Mouse (Mus musculus): ENCODE results near the gene Atxn7l2.
A peak's percentile ranks its signal among the peaks of the same experiment; 100 is the strongest.
"Not testable (repeated sequence)": the region's sequence is repeated elsewhere in the genome, so short reads cannot be mapped to it uniquely, and the experiment has no call there.

Gene Atxn7l2

DNA sequence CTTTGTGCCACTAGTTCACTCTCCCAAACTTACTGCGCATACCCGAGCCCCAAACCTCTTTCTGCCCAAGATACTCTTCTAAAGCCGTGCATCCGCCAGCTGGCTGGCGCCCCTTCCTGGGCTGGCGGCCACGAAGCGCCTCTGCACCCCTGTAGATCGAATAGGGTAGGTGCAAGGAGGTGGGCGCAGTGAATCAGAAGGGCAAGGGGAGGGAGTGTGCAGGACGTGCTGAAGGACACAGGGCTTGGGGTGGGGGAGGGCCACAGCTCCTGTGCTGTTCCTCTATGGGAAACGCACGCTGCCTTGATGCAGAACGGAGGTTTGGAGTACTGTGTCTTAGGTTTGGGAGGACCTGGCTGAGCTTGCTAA is at the start of gene Atxn7l2:
Gene Atxn7l2, minus strand, starts transcription at position 164 of the 369 bp plus-strand sequence.
- no peak for DNase-seq

DNA sequence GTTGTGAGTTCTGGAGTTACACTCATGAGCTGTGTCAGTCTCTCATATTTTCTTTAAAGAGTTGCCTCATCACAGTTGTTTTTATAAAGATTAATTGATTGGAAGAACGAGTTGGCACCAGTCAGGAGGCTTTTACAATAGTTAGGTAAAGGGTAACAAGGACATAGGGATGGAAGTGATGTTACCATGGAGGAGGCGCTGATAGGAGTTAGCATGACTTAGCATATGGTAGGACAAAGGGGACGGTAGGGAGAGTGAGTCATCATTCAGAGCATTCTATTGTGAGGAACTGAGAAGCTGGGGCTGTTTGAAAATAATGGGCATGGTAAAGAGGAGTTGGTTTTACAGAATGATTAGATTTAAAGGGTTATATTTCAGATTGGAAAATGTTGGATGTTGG is 48.6 kb upstream of the Atxn7l2 start:
- no peak for DNase-seq

DNA sequence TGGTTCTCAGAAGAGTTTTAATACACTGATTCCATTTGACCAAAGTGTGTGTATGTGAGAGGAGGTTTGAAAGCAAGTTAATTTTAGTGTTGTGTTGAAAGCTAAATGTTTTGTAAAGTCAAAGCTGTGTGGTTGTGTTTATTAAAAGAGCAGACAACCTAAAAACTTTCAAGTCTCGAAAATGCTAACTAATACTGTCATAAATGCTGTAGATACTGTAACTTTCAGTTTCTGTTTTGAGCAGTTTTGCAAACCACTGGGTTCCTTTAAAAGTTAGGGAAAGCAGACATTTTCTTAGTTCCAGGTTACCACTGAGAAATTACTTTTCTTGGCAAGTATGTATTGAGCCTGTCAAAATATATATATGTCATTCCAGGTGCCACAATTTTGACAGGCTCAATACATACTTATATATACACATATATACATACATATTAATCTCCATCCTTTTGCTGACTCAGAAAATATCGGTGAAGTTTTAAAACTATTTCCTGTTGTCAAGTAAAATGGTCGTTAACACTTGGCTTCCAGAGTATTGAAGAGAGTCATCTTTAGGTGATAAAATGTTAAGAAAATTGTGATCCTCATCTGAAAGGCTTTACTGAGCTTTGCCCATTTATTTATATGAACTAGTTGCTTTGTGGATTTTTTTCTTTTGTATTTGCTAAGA is 47.2 kb upstream of the Atxn7l2 start:
- DNase-seq = no peak

DNA sequence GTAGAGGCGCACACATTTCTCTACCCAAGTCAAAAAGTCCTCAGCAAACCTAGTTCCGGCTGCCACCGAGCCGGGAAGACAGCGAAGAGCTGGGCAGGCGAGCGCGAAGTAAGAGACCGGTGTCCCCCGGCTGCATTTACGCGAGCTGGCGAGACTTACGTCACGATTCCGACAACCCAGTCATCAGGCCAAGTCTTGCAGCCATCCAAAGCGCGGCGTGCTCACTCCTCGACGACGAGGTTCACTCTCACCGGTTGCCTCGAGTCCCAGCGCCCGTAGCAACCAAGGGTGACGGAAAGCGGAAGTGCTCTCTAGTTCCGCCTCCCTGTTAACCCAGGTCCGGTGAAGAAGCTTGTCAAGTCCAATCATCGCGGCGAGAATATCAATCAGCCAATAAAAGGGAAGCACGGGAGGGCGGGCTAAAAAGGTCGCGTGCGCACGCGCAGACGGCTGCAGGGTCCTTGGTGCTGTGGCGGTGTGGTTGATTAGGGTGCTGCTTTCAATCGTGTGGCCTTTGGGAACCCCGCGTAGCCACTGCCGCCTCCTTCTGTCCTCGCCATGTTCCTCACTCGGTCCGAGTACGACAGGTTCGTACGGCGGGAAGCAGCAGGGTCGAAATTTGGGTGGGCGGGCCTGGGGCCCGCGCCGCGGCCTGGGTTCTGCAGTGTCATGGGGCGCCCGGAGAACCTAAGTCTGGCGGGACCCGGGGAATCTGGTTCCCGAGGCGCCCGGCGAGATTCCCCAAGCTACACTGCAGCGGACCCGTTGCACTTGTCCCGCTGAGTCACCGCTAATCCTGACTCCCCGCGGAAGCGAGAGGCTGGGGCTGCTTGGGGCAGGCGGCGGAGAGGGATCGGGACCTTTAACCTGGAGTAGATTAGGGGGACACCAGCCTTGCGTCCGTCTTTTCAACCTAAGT is 46.2 kb upstream of the Atxn7l2 start, which contains the start of gene Psma5:
Gene Psma5, plus strand, starts transcription at position 208 of the 919 bp plus-strand sequence.
- peak; percentile 95 for DNase-seq

DNA sequence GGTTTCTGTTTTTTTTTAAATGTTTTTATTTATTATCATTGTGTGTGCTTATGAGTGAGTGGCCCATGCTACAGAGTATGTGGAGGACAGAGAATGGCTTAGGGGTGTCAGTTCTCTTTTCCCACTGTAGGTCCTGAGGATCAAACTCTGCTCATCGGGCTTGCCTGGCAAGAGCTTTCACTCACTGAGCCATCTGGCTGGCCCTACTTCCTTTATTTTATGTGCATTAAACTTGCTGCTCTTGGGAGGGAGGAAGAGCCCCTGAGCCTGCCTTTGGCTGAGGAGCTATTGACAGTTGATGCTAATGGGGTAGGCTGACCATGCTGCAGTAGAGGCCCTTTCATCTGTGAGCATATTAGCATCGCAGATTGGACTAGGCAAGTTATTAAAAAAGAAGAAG is 36.1 kb upstream of the Atxn7l2 start:
- no peak for DNase-seq

DNA sequence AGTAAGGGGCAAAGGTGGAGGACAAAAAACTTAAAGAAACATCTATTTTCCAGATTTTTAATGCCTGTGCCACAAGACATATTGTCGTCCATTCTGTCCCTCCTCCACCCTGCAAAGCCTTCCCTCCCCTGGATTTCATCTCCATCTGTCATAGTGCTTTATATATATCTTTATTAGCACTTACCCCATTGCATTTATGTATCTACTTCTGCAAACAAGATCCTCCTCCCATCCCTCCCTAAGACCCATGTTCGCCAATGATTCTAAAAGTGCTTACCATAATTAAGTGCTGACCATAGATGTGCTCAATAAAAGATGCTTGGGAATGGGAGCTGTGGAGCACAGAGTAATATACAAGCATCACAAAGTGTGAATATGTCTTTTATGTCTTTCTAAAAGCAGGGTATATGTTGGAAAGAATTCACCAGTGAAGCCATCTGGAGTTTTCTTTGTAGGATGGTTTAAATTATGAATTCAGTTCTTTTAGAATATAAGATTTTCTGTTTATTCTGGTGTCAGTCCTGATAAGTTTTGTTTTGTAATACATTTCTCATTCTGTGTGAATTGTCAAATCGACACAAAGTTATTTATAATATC is 30.6 kb upstream of the Atxn7l2 start:
- no peak for DNase-seq

DNA sequence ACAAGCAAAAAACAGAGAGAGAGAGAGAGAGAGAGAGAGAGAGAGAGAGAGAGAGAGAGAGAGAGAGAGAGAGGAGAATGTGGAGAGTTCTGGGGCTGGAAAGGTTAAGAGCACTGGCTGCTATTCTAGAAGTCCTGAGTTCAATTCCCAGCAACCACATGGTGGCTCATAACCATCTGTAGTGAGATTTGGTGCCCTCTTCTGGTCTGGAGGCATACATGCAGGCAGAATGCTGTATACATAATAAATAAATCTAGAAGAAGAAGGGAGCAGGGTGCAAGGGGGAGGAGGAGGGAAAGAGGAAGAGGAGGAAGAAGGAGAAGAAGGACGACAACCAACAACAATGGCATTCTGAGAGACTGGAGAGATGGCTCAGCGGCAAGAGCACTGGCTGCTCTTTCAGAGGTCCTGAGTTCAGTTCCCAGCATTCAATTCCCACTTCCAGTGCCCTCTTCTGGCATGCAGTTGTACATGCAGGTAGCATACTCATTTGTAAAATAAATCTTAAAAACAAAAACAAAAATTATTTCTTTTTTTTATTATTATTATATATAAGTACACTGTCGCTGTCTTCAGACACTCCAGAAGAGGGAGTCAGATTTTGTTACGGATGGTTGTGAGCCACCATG is 26.9 kb upstream of the Atxn7l2 start:
- not testable (repeated sequence) for DNase-seq

DNA sequence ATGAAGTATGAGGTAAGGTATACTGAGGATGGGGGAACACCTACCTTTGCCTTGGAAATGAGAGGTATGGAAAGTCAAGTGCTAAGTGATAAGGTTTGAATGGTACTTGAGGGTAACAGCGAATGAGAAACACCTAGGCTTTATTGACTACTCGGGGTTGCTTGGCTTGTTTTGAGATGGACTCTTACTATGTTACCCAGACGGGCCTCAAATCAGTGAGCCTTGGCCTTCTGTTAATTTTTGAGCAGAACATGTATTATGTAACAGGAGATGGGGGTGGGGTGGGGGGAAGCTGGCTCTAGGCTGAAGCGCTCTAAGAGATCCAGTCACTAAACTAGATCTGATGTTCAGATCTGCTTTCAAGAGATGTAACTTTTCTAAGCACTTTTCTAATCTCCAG is 20.9 kb upstream of the Atxn7l2 start:
- no peak for DNase-seq

DNA sequence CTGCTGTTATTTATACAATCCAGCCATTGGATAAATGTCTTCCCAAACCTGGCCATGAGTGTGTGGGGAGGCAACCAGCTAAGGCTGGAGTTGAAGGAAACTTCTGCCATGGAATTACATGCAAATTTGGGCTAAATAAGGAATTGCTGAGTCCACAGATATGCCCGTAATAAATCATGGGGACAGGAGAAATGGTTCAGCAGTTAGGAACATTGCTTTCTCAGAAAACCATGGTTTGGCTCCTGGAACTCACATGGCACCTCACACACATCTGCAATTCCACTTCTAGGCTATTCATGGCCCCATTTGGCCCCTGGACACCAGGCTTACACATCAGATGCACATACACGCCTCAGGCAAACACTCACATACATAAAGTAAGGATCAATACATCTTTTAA is 16.8 kb upstream of the Atxn7l2 start:
- no peak for DNase-seq

DNA sequence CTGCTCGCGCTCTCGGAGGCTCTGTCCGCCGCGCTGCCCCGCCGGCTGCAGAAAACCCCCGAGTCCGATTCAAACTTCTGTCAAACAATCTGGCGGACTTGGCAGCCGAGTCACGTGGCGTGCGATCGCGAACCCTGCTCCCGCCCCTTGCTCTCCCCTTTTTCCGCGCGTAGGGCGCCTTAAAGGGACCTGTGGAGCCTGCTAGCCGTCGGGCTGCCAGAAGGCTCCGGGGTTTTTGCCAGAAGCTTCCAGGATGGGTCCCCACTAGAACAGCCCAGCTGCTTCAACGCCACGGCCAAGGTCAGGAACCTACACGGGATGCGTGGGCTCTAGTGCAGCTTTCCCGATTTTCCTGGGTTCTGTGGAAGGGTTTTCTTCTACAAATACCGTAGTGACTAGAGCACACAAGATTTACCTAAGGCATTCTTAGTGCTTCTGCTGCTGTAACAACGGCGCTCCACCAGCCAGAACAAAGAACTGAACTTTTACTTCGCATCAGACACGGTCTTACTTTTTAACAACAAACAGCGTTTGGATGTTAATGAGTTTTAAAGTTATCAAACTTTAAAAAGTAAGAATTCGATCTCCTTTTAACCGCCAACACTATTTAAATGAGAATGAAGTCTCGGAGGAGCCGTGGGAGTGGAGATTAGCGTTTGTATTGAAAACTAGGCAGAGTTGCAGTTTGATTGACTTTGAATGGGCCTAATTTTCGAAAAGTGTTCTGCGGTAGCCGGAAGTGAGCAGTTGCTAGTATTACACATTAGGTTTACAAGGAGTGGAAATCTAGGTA is 16.0 kb upstream of the Atxn7l2 start, which contains the start of gene Sypl2:
Gene Sypl2, minus strand, starts transcription at position 91 of the 793 bp plus-strand sequence.
- peak; percentile 35 for DNase-seq

DNA sequence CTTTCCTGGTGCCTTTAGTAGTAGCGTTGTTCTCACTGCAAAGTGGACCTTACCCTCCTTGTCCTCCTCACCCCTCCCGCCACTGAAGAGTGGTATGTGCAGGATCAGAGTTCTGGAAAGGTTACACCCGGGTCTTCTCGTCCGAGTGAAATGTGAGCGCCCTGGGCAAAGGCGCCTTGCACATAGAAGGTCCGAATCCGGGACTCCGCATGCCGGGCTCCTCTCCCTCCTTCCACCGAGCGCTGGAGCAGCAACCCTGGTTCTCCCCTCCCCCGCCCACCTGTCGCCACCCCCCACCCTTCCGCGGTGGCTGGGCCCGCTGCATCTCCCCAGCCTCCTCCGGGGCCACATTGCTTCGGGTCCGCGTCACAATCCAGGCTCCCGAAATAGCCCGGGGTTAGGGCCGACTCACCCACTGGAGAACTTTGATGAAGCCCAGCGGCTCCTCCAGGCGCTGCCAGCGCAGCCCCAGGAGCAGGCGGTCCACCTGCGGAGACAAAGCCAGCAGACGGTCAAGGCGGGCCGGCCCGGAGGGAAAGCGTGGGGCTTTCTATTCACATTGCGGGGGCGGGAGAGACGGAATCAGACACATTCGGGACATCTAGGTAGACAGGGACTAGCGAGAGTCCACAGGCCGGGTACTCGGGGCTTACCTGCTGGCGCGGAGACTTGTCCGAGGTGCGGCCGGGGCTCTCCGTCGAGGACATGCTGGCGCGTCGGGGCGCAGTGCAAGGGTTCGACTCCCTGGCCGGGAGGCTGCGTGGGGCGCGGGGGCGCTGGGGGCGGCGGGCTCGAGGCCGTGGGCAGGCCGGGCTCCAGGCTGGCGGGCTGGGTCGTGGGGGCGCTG is 15.2 kb upstream of the Atxn7l2 start:
- no peak for DNase-seq

DNA sequence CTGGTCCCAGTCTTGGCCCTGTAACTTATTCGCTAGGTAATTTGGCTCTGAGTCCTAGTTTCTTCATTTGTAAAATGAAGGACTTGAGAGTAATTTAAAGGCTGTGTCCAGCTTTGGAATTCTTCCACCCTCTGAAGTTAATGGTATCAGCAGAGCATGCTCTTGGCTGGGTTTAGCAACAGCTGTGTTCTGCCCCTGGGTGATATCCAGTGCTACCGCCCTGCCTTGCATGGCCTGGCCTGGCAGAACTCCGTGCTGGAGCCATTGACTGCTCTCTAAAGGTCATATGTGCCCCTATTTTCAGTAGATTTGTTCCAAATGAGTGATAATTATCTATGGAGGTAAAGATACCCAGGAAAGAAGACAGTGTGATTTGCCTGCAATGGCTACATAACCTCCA is 9.9 kb upstream of the Atxn7l2 start:
- DNase-seq = no peak

DNA sequence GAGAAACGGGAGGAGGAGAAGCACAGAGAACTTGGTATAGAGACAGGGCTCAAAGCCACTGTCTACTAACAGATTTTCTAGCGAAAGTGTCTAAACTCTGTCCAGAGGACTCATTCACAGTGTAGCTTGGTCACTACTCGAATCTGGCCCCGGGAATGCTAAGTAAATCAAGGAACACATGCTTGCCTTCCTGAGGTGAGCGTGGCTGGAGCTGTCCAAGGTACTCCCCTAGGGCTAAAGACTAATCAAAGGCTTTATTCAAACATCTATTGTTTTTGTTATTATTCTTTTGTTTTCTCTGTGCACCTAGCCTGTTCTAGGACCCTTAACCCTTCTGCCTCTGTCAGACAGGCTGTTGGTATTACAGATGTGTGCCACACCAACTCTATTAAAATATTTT is 4.0 kb upstream of the Atxn7l2 start:
- peak; percentile 49 for DNase-seq

DNA sequence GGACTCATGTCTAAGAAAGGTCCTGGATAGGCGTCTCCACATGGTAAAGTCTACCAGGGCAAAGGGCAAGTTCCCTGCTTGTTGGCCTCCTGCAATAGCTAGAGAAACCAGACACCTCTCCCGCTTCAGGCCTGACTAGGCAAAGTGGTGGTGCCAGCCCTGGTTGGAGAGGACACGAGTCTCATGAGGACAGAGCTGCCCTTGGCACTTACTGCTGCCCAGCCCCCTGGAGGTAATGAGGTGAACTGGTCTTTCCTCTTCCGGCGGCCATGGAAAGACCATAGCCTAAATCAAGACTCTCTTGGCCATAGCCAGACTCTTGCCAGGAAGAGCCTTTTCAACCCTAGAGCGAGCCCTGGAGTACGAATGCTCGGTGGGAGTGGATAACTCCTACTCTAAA is 1.7 kb upstream of the Atxn7l2 start:
- no peak for DNase-seq

DNA sequence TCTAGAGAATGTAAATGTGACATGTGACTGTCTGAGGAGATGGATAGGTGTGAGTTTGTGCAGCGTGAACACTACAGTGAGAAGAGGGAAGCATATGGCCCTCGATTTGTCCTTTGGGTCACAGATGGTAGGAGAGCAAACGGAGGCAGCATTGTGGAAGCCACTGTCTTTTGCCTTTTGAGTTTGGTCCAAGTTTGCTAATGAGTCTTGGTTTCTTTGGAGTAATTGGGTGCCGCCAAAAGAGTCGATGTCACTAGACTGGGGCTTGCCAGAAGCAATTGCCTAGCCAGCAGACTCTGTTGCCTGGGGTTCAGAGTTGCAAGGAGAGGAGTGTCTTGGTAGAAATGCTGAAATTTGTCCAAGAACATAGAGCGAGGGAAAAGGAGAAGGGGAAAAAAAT is 1.1 kb upstream of the Atxn7l2 start:
- no peak for DNase-seq

DNA sequence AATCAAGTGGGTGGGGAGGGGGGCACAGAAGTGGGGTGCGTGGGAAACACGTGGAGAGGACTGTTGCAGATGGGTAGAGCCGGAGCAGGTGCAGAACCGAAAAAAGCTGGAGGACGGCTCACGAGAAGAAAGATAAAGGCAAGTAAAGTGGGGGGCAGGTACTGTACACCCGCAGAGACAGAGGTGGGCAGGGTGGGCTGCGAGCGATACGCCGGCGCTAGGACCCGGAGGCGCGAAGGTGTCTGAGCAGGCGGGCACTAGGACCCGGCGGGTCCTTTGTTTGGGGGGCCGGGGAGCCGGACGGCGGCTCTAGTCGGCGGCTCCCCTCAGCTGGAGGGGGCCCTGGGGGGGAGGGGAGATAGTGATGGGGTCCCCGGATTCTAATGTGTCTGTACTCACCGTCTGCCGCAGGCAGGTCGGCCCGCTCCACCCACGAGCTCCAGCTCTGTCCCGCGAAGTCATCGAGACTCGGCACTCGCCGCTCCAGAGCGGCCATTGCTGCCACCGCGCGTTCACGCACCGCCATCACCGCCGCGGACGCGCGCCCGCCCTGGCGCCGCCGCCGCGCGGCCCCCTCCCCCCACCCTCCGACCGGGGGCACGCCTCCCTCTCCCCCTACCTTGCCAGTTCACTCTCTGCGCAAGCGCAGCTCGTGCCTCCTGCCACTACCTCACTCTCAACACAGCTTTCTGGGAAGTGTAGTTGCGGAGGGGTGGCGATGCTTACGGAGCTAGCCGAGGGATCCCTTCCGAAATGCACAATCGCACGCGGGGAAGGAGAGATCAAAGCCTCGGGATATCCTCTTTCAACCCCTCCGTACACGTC is 576 bp downstream of the Atxn7l2 start:
- peak; percentile 92 for DNase-seq

DNA sequence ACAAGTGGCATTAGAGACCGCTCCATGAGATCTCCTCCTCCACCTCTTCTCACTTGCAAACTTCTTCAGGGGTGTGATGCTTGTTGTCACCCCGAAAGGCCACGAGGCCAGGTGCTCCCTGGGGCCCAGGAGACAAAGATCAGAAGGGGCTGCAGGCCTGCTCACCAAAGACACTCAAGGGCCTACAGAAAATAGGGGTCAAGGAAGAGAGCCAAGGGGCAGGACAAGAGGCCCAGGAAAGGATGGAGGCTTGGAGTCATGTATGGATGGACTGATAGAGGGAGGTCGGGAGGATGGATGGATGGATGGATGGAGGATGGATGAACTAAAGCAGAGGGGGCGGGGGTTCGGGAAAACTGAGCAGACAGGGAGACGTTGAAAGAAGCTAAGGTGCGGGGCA is 1.2 kb downstream of the Atxn7l2 start:
- DNase-seq = no peak

DNA sequence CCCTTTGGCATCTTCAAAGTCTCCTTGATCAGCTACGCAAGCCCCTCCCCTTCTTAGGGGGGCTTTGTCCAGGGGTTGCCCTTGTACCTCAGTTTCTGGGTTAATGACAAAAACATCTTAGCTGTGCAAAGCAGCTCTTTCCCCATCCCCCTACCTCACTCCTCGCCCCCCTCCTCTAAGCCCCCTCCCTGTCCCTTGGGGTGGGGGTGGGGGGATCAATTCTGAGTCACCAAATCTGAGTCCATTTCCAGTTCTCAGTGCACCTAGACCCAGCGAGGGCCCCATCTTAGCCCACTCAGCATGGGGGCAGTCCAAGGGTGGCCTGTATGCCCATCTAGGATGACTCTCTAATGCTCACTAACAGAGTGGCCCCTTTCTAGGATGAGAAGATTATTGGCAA is 1.7 kb downstream of the Atxn7l2 start:
- DNase-seq = no peak

DNA sequence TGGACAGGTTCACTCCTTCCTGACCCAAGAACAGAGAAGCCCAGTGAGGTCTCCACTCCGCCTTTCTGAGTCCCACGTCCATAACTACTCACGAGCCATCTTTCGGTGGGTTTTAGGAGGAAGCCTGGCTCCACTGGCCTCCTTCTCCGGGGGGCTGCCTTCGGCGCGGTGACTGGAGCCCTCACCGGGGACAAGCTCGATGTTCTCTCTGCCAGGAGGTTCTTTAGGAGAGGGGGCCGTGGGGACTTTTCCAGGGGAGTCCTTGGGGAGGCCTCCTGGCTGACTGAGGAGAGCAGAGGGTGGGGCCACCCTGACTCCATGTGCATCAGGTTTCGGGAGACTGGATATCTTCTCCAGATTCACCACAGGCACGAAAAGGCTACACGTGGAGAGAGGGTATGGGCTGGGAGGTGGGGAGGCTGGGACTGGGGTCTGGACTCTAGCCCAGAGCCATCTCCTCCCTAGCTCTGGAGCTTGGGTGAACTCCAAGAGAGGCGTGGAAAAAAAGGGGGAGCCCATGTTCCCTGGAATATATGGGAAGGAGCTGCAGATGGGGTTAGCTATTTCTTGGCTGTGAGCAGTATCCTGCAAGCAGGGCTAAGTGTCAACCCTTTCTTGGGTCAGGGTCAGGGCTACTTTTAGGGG is 3.9 kb downstream of the Atxn7l2 start:
- no peak for DNase-seq

DNA sequence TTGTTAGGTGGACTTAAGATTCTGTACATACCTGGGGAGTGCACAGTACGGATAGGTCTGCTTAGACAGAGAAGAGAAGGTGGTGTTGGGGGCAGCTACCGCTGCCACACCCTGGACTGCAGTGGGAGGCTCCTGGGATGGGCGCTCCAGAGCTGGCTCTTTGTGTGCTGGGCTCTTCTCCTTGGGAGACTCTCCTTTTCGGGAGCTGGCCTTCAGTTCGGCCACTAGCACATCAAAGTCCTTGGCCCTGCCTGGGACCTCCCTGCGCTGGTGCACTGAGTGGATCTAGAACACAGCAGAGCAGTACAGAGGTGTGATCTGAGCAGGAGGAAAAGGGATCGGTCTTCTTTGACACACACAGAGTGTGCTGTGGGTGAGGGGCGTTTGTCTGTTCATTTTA is 5.1 kb downstream of the Atxn7l2 start:
- no peak for DNase-seq

Data from lung, postnatal 14 days (tissue).